Mouse (Mus musculus): ENCODE measurements around the gene Pawr. TPM values are rescaled to one million over a fixed set of nuclear protein-coding genes. Genes with fewer than 3 reads are reported as not detected.

Pawr gene
- polyA plus RNA-seq, 1 experiment from 2014 or later = 9.9 TPM

DNA sequence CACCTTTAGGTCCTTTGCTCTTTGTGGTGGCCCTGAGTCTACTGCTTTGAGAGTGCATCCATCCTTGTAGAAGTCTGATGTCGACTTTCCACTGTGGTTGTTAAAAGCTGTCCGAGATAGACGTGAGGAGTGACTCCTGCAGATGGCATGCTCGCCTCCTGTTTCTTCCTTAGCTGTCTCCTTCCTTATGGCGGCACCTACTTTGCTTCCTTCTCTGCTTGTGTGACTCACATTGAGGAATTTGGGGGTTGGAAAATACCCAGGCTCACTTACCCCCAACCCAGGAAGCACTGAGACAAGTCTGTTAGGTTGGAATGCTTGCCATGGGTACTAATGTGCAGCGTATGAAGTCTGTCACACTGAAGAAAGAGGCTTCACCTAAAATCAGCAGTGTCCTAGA is 46.1 kb downstream of the Pawr start:
- Histone ChIP-seq H3K4me2 (no peak overlapping the region), H3K4me3 (no peak overlapping the region), H3K27me3 (replicated peaks) (no peaks in the 10 kb centered on the region), H3K27ac (replicated peaks) (no peak overlapping the region), H3K4me1 (peaks cover 23% of the 10 kb centered on the region), H3K36me3 (peaks cover 20% of the 10 kb centered on the region), H3K9me3 (peaks cover 3% of the 10 kb centered on the region; the same call in 1 of the 2 replicates), H3K9ac (no peak overlapping the region)
- no peak for ATAC-seq (ENCODE audit: extremely low read depth, insufficient number of reproducible peaks, low FRiP score, low TSS enrichment)
- 63% methylated on average over 6 of the region's 6 CpGs for WGBS

DNA sequence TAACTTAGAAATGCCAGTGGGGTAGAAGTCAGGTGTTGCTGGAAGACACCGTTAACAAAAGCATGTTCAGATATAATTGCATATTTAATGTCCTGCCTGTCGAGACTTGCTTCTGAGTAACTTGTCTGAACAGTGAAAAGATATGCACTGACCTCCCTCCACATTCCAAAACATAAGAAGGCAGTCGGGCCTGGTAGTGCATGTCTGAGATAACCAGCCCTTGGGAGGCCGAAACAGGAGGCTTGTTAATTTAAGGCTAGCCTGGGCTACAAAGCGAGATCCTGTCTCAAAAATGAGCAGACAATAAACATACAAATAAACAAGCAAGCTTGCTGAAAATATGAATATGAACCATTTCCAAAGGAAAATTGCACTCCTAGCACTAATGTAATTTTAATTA is 46.6 kb downstream of the Pawr start:
- no peak overlapping the region for H3K27ac ChIP-seq (replicated peaks)
- peaks cover 3% of the 10 kb centered on the region; the same call in 1 of the 2 replicates for H3K9me3 ChIP-seq
- H3K36me3 ChIP-seq = peaks cover 24% of the 10 kb centered on the region
- H3K4me2 ChIP-seq = no peak overlapping the region
- H3K27me3 ChIP-seq (replicated peaks) = no peaks in the 10 kb centered on the region
- no peak for ATAC-seq (ENCODE audit: extremely low read depth, insufficient number of reproducible peaks, low FRiP score, low TSS enrichment)
- peaks cover 23% of the 10 kb centered on the region for H3K4me1 ChIP-seq
- WGBS = 48% methylated on average over 5 of the region's 5 CpGs
- H3K4me3 ChIP-seq = no peak overlapping the region
- no peak overlapping the region for H3K9ac ChIP-seq

DNA sequence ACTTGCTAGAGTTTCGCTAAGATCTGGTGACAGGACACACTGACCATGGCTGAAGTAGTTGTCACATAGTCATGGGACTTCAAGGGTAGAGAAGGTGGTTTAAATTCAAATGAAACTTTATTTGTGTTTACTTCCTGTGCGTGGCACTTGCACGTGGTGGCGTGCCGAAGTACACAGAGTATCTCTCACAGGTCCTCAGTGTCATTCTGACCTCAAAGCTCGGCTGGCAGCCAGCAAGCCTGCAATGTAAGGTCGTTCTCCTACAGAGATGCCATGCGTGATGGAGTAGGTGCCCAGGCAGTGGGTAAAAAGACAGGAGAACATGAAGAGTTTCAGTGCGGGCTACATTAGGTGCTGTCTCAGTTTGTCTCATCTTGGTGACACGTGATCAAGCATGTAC is 48.8 kb downstream of the Pawr start:
- Histone ChIP-seq H3K4me1 (peaks cover 43% of the 10 kb centered on the region), H3K27ac (replicated peaks) (no peak overlapping the region), H3K9me3 (no peaks in the 10 kb centered on the region), H3K36me3 (peaks cover 35% of the 10 kb centered on the region), H3K9ac (no peak overlapping the region), H3K4me3 (no peak overlapping the region), H3K4me2 (peak overlapping the region; percentile 34; the same call in 1 of the 2 replicates), H3K27me3 (replicated peaks) (no peaks in the 10 kb centered on the region)
- ATAC-seq (ENCODE audit: extremely low read depth, insufficient number of reproducible peaks, low FRiP score, low TSS enrichment) = no peak
- WGBS = 65% methylated on average over 10 of the region's 10 CpGs

DNA sequence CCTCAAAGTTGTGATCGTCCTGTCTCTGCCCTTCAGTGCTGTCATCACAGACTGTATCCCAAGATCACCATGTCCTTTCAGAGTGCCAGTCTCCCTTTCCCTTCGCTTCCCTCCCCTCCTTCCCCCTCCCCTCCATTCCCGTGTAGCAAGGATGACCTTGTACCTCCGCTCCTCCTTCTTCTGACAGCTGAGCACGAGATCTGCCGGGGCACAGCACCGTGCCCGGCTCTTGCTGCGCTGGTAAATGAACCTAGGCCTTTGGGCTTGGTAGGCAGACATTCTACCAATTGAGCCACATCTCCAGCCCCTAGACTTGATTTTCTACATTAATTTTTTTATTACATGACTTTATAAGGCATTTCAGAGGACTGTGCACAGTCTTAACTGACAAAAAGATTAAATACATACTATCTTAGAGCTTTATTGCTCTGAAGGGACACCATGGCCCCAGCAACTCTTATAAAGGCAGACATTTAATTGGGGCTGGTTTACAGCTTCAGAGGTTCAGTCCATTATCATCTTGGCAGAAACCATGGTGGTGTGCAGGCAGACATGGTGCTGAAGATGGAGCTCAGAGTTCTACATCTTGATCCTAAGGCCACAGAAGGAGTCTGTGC is 52.3 kb downstream of the Pawr start:
- Histone ChIP-seq H3K9me3 (no peaks in the 10 kb centered on the region), H3K4me2 (no peak overlapping the region), H3K36me3 (peaks cover 30% of the 10 kb centered on the region), H3K27me3 (replicated peaks) (no peaks in the 10 kb centered on the region), H3K4me3 (no peak overlapping the region), H3K4me1 (peaks cover 49% of the 10 kb centered on the region), H3K9ac (no peak overlapping the region), H3K27ac (replicated peaks) (0 out of 2 replicates have a peak overlapping the region, but pooled peaks have one; percentile 21)
- no peak for ATAC-seq (ENCODE audit: extremely low read depth, insufficient number of reproducible peaks, low FRiP score, low TSS enrichment)
- WGBS = 55% methylated on average over 9 of the region's 9 CpGs

DNA sequence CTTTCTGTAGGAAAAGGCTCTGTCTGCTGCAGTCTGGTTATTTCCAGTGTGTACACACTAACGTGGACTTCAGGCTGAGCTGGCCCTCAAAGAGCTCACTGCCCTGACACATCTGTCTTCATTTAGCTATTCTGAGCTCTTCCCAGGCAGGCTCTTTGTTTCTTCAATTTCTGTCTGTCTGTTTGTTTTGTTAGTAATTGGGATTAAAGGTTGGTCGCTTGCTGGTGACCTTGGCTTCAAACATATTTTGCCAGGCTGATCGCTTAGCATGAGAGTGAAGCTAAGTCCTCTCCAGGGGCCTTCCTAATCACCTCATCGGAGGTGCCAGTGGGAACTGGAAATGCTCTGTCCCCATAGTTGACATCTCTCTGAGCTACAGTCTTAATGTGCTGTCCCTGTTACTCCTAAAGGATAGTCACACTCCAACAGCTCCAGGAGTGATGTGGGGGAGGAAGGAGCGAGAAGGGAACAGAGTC is 53.6 kb downstream of the Pawr start:
- WGBS = 44% methylated on average over 5 of the region's 5 CpGs
- Histone ChIP-seq H3K4me3 (no peak overlapping the region), H3K27me3 (replicated peaks) (no peaks in the 10 kb centered on the region), H3K4me2 (no peak overlapping the region), H3K4me1 (peaks cover 55% of the 10 kb centered on the region), H3K27ac (replicated peaks) (0 out of 2 replicates have a peak overlapping the region, but pooled peaks have one; percentile 5), H3K9ac (no peak overlapping the region), H3K9me3 (no peaks in the 10 kb centered on the region), H3K36me3 (peaks cover 30% of the 10 kb centered on the region)
- ATAC-seq (ENCODE audit: extremely low read depth, insufficient number of reproducible peaks, low FRiP score, low TSS enrichment) = no peak

DNA sequence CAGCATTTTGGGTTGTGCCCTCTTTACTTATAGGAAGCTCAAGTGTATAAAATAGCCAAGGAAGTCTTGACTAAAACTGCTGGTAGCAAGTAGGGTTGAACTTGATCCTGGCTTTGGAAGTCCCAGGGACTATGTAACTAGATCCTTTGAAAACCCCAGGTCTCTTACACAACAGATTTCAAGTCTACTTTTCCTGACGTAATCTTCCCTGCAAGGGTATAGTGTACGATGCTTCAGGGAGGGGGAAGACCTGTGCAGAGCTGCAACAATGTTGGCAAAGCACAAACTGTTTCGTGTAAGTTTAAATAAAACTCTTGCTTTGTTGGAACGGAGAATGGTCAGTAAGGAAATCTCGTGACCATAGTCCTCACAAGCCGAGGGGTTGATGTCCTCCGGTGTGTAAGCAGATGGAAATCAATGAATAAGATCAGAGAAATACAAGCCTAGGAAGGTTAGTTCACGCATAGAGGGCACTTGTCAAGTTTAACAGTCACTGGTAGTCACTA is 56.5 kb downstream of the Pawr start:
- H3K4me2 ChIP-seq = no peak overlapping the region
- no peak overlapping the region for H3K9ac ChIP-seq
- H3K9me3 ChIP-seq = no peaks in the 10 kb centered on the region
- peaks cover 13% of the 10 kb centered on the region; the same call in 1 of the 2 replicates for H3K36me3 ChIP-seq
- no peak for ATAC-seq (ENCODE audit: extremely low read depth, insufficient number of reproducible peaks, low FRiP score, low TSS enrichment)
- 76% methylated on average over 8 of the region's 8 CpGs for WGBS
- peaks cover 51% of the 10 kb centered on the region for H3K4me1 ChIP-seq
- H3K27ac ChIP-seq (replicated peaks) = no peak overlapping the region
- H3K27me3 ChIP-seq (replicated peaks) = no peaks in the 10 kb centered on the region
- H3K4me3 ChIP-seq = no peak overlapping the region

DNA sequence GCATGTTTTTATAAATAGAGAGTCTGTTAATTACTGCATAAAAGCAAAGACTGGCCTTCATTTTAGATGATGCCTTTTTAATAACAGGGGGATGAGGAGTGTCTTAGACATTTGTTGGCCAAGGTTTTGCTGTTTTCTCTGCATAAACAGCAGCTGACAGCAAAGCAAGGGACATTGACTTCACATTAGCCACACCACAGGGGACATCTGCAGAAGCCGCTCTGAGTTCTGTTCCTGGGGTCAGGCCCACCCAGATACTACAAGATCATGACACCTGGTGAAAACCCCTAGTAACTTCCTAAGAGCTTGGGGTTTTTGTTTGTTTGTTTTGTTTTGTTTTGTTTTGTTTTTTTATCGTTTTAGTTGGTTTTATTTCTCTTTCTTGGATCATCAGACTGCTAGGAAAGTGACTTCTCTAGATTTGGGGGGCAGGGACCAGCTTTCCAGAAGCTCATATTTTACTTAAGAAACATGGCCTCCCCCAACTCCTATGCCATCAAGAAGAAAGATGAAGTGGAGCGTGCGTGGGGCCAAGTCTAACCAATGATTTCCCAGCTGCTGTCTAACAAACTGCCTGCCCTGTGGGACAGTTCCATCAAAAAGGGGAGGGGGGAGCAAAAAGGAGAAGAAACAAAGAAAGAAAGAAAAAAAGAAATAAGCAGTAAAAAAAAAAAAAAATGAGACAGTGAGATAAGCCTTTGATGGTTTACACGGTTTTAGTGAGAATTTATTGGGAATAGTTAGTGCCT is 57.4 kb downstream of the Pawr start:
- Histone ChIP-seq H3K9me3 (no peaks in the 10 kb centered on the region), H3K27ac (replicated peaks) (no peak overlapping the region), H3K4me1 (peaks cover 48% of the 10 kb centered on the region), H3K36me3 (peaks cover 5% of the 10 kb centered on the region; the same call in 1 of the 2 replicates), H3K4me3 (no peak overlapping the region), H3K9ac (no peak overlapping the region), H3K4me2 (no peak overlapping the region), H3K27me3 (replicated peaks) (no peaks in the 10 kb centered on the region)
- ATAC-seq (ENCODE audit: extremely low read depth, insufficient number of reproducible peaks, low FRiP score, low TSS enrichment) = no peak
- 53% methylated on average over 5 of the region's 5 CpGs for WGBS

DNA sequence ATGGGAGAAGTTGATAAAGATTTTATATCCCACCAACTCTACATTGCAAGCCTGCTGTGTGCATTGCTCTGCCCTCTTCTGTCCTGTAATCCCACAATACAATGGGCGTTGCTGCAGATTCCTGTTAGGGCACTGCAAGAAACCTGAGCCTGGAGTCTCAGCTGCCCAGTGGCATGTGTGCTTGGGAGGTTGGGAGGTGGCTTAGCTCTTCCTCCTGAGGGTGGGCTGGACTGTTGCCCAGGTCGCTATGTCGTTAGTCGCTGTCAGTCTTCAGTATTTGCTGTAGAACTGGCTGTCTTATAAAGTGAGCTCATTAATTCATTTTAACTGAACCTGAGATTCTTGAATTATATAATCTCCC is 58.0 kb downstream of the Pawr start:
- H3K4me3 ChIP-seq = no peak overlapping the region
- no peak overlapping the region for H3K27ac ChIP-seq (replicated peaks)
- no peak for ATAC-seq (ENCODE audit: extremely low read depth, insufficient number of reproducible peaks, low FRiP score, low TSS enrichment)
- H3K9ac ChIP-seq = no peak overlapping the region
- H3K27me3 ChIP-seq (replicated peaks) = no peaks in the 10 kb centered on the region
- no peaks in the 10 kb centered on the region for H3K36me3 ChIP-seq
- 33% methylated on average over 4 of the region's 4 CpGs for WGBS
- H3K9me3 ChIP-seq = no peaks in the 10 kb centered on the region
- H3K4me1 ChIP-seq = peaks cover 48% of the 10 kb centered on the region
- H3K4me2 ChIP-seq = no peak overlapping the region

DNA sequence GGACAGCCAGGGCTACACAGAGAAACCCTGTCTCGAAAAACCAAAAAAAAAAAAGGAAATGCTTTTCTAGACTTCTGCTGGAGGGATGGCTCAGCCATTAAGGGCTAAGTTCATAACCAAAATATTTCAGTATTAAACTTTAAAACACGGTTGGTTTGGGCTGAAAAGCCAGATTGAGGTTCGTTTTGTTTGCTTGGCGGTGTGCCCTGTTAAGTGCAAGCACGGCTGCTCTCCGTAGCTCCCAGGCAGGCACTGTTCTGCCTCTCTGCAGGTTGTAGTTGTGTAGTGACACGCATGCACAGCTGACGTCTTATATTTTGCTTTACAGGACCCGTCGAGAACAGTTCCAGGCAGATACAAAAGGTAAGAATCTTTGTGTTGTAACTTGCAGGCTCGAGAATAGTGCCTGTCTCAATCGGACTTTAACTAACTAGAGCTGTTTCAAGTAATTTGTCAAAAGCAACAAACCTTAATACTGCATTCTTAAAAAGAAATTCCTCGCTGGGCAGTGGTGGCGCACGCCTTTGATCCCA is 59.5 kb downstream of the Pawr start:
- Histone ChIP-seq H3K27me3 (replicated peaks) (no peaks in the 10 kb centered on the region), H3K4me3 (no peak overlapping the region), H3K27ac (replicated peaks) (no peak overlapping the region), H3K36me3 (no peaks in the 10 kb centered on the region), H3K4me1 (peaks cover 45% of the 10 kb centered on the region), H3K9me3 (no peaks in the 10 kb centered on the region), H3K4me2 (no peak overlapping the region), H3K9ac (no peak overlapping the region)
- 83% methylated on average over 15 of the region's 15 CpGs for WGBS
- no peak for ATAC-seq (ENCODE audit: extremely low read depth, insufficient number of reproducible peaks, low FRiP score, low TSS enrichment)

DNA sequence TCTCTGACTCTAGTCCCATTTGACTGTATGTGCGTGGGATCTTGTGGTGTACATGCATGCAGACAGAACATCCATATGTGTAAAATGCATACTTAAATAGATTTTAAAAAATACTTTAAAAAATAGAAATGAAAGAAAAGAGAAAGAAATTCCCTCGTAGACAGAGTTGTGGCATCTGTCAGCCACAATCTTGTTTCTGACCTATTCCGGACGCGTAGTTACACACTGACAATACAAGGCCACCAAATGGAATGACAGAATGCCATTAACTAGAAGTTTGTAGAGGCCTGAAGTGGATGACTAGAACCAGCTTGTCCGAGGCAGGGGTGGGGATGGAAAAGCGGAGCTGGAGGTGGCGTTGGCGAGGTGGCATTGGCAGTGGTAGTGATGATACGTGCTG is 60.2 kb downstream of the Pawr start:
- H3K27ac ChIP-seq (replicated peaks) = no peak overlapping the region
- WGBS = 89% methylated on average over 10 of the region's 10 CpGs
- no peak overlapping the region for H3K4me2 ChIP-seq
- no peak overlapping the region for H3K4me3 ChIP-seq
- H3K27me3 ChIP-seq (replicated peaks) = no peaks in the 10 kb centered on the region
- H3K4me1 ChIP-seq = peaks cover 42% of the 10 kb centered on the region
- no peak overlapping the region for H3K9ac ChIP-seq
- H3K9me3 ChIP-seq = no peaks in the 10 kb centered on the region
- ATAC-seq (ENCODE audit: extremely low read depth, insufficient number of reproducible peaks, low FRiP score, low TSS enrichment) = no peak
- H3K36me3 ChIP-seq = no peaks in the 10 kb centered on the region

DNA sequence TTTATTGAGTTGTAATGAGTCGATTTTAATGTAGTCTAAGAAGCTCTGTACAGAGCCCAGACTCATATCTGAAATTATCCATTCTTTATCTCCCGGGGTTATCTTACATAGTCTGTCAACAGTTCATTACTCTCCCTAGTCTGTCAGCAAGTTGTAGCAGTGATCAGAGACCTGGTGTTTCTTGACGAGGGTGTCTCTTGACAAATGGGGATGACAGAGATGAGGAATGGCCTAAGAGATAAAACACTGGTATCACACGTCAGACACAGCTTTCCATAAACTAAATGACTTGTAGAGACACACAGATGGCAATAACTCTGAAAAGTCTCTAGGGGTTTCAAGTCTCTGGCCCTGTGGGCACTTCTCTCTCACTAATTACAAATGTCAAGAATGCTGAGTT is 62.4 kb downstream of the Pawr start:
- Histone ChIP-seq H3K36me3 (no peaks in the 10 kb centered on the region), H3K9ac (no peak overlapping the region), H3K4me1 (peaks cover 43% of the 10 kb centered on the region), H3K4me3 (no peak overlapping the region), H3K27ac (replicated peaks) (no peak overlapping the region), H3K9me3 (no peaks in the 10 kb centered on the region), H3K27me3 (replicated peaks) (no peaks in the 10 kb centered on the region), H3K4me2 (peak overlapping the region; percentile 20; the same call in 1 of the 2 replicates)
- 17% methylated on average over 4 of the region's 4 CpGs for WGBS
- ATAC-seq (ENCODE audit: extremely low read depth, insufficient number of reproducible peaks, low FRiP score, low TSS enrichment) = no peak

Data from heart, embryonic 13.5 days (tissue).